Mouse (Mus musculus) ES-Bruce4 (cell line): ENCODE results near the gene Shb.

Experiments
- CTCF ChIP-seq: IDR thresholded peaks from one replicate; pipeline ENCODE4 v1.8.1; 2011; ENCODE audit warnings: low read depth, low read length
- EP300 ChIP-seq: IDR thresholded peaks from 2 replicates; pipeline ENCODE4 v1.6.1; 2011; ENCODE audit warnings: low read depth, low read length; ENCODE audit not compliant: insufficient read depth

DNA sequence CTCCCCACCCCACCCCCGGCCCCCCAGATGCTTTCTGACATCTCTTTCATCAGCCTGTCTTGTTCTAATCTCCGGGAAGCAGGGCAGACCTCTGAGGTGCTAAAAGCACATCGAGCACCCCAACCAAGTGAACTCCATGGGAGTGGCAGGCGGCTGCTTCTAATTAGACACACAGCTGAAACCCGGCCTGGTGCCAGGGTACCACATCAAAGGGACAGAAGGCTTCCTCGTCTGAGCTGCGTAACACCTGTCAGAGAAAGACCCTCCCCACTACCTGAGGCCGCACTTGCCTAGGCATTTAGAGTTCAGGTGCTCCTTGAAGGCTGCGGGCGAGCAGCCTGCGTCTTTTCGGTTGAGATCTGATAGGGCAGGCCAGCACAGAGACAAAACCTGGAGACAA lies 67.7 kb downstream of the Shb start:
- TF ChIP-seq EP300 (no peak), CTCF (no peak)
